Mouse (Mus musculus) cortical plate, adult 2 months (tissue): ENCODE results near the gene Pphln1. TPM values are rescaled to one million over a fixed set of nuclear protein-coding genes. Genes with fewer than 3 reads are reported as not detected.
"Not testable (repeated sequence)": the region's sequence is repeated elsewhere in the genome, so short reads cannot be mapped to it uniquely, and the experiment has no call there.

Source experiments
- H3K27ac ChIP-seq: fragments of 200-500 bp; 2 replicates; pipeline ENCODE4 v1.5.1; 2012; ENCODE audit warnings: low read length, control low read depth, inconsistent platforms; ENCODE audit not compliant: insufficient read depth
- H3K4me1 ChIP-seq: fragments of 200-500 bp; 2 replicates; pipeline ENCODE4 v1.6.1; 2011; ENCODE audit warnings: low read length; ENCODE audit not compliant: control insufficient read depth, insufficient read depth
- H3K4me3 ChIP-seq: fragments of 200-500 bp; 2 replicates; pipeline ENCODE4 v1.5.1; 2011; ENCODE audit warnings: mild to moderate bottlenecking, low read length, control low read depth; ENCODE audit not compliant: insufficient read depth
- CTCF ChIP-seq: fragments of 200-500 bp; IDR thresholded peaks from 2 replicates; pipeline ENCODE4 v1.5.1; 2011; ENCODE audit warnings: mild to moderate bottlenecking, control low read depth, low read length; ENCODE audit not compliant: insufficient read depth; ENCODE audit errors: extremely low read depth
- POLR2A ChIP-seq: fragments of 200-500 bp; IDR thresholded peaks from 2 replicates; pipeline ENCODE4 v1.6.1; 2011; ENCODE audit warnings: mild to moderate bottlenecking, low read length, control low read depth; ENCODE audit not compliant: insufficient read depth; ENCODE audit errors: extremely low read depth
- polyA plus RNA-seq: library from polyadenylated mRNA; depleted of rRNA; stranded (reverse); fragments of >200 nt; gene quantifications from 2 replicates; pipeline ENCODE4 v1.2.3, GENCODE M21; 2012; rRNA removed

Pphln1 gene
- polyA plus RNA-seq, result 21.5 and 23.0 TPM in 2 replicates

DNA sequence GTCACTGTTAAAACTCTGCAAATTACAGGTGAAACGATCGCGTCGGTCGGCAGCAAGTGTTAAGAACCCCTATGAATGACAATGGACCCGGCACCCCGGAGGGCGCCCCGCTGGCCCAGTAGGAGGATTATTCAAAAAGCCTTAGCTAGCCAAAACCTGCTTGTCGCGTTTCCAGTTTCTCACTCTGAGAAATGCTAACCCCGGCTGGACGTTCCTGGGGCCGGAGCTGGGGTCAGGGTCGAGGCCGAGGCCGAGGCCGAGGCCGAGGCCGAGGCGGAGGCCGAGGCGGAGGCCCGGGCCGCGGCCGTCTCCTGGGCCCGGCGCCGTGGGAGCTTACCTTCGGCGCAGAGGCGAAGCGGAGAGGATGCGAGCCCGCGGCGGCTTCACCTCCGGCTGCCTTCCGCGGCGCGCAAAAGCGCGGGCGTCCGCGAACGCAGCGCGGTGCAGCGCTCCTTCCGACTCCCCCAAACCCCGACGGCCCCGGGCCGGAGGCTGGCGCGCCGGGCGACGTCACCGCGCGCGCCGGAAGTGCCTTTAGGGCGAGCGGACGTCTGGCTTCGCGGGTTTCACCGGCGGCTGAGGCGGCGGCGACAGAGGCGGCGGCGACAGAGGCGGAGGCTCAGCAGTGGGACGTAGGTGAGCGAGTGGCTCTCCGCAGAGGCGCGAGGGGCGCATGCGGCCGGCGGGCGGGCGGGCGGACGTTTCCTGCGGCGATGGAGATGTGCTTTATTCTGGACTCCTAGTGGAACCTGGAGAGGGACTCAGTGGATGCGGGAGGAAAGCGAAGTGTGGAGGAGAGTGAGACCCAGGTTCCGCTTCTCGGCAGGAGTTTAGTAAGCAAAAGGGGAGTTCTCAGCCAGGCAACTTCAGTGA is at the start of gene Pphln1, which contains the start of gene Zcrb1:
Pphln1 (plus strand) TSS at position 525 of the 873 bp plus-strand sequence.
Zcrb1 (minus strand) TSS at position 509 of the 873 bp plus-strand sequence.
- peak within 1 kb of the TSS; percentile 48; the same call in 1 of the 2 replicates for H3K27ac ChIP-seq
- H3K4me3 ChIP-seq, result peak within 1 kb of the TSS; percentile 85
- peaks cover 2% of the 10 kb centered on the region; the same call in 1 of the 2 replicates for H3K4me1 ChIP-seq
- TF ChIP-seq CTCF (no peak), POLR2A (peak; percentile 52)

GRCm38 (mm10) chr15:93358346-93359095 is 39.6 kb upstream of the Pphln1 start:
- no peak overlapping the region for H3K4me3 ChIP-seq
- H3K4me1 ChIP-seq, result no peaks in the 10 kb centered on the region
- TF ChIP-seq POLR2A (no peak), CTCF (no peak)
- no peak overlapping the region for H3K27ac ChIP-seq

GRCm38 (mm10) chr15:93365561-93365960 is 32.6 kb upstream of the Pphln1 start:
- H3K27ac ChIP-seq, result no peak overlapping the region
- H3K4me3 ChIP-seq, result no peak overlapping the region
- no peaks in the 10 kb centered on the region for H3K4me1 ChIP-seq
- TF ChIP-seq CTCF (no peak), POLR2A (no peak)

GRCm38 (mm10) chr15:93368558-93368957 is 29.6 kb upstream of the Pphln1 start:
- Histone ChIP-seq H3K4me1 (no peaks in the 10 kb centered on the region), H3K4me3 (no peak overlapping the region), H3K27ac (no peak overlapping the region)
- TF ChIP-seq CTCF (no peak), POLR2A (no peak)

GRCm38 (mm10) chr15:93371838-93372237 is 26.3 kb upstream of the Pphln1 start:
- no peak overlapping the region for H3K4me3 ChIP-seq
- TF ChIP-seq CTCF (0 out of 2 replicates have a peak, but pooled peaks have one; percentile 10), POLR2A (no peak)
- no peak overlapping the region for H3K27ac ChIP-seq
- H3K4me1 ChIP-seq, result no peaks in the 10 kb centered on the region

DNA sequence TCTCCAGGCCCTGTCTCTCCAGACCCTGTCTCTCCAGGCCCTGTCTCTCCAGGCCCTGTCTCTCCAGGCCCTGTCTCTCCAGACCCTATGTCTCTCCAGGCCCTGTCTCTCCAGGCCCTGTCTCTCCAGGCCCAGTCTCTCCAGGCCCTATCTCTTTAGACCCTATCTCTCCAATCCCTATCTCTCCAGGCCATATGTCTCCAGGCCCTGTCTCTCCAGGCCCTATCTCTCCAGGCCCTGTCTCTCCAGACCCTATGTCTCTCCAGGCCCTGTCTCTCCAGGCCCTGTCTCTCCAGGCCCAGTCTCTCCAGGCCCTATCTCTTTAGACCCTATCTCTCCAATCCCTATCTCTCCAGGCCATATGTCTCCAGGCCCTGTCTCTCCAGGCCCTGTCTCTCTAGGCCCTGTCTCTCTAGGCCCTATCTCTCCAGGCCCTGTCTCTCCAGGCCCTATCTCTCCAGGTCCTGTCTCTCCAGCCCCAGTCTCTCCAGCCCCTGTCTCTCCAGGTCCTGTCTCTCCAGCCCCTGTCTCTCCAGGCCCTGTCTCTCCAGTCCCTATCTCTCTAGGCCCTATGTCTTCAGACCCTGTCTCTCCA is 25.5 kb upstream of the Pphln1 start:
- not testable (repeated sequence) for H3K4me3 ChIP-seq, H3K27ac ChIP-seq, H3K4me1 ChIP-seq

- Histone ChIP-seq H3K27ac (no peak overlapping the region), H3K4me3 (no peak overlapping the region), H3K4me1 (no peaks in the 10 kb centered on the region)
- TF ChIP-seq CTCF (no peak), POLR2A (no peak)
Measured at GRCm38 (mm10) chr15:93375696-93376095, 22.5 kb upstream of the Pphln1 start.

- no peak overlapping the region for H3K4me3 ChIP-seq
- no peak overlapping the region for H3K27ac ChIP-seq
- TF ChIP-seq CTCF (no peak), POLR2A (no peak)
- H3K4me1 ChIP-seq, result no peaks in the 10 kb centered on the region
Measured at GRCm38 (mm10) chr15:93379177-93379576, 19.0 kb upstream of the Pphln1 start.

DNA sequence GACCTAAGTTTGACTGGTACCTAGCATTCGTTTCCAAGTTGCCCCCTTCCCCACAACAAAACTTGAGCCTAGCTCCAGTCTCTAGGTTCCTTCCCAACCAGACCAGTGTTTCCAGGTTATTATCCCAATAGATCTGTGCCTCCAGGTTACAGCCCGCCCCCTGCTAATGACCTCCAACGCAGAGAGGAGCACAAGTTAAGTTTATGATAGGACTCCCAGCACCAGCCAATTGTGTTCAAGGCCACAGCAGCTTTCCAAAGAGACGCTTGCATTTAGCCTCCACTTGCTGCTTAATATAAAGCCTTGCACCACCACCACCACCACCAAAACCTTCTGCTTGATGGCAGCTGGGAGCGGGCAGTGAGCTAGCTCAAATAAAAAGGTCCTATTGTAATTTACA is 16.8 kb upstream of the Pphln1 start:
- Histone ChIP-seq H3K4me1 (no peaks in the 10 kb centered on the region), H3K4me3 (no peak overlapping the region), H3K27ac (no peak overlapping the region)
- no peak for TF ChIP-seq POLR2A
- TF ChIP-seq CTCF, result no peak

GRCm38 (mm10) chr15:93397269-93397668 is 881 bp upstream of the Pphln1 start:
- peak overlapping the region; percentile 85 for H3K4me3 ChIP-seq
- H3K27ac ChIP-seq, result no peak overlapping the region
- peaks cover 2% of the 10 kb centered on the region; the same call in 1 of the 2 replicates for H3K4me1 ChIP-seq
- TF ChIP-seq POLR2A (no peak), CTCF (no peak)
